Mouse (Mus musculus): ENCODE data around the gene Gadl1.
A peak's percentile ranks its signal among the peaks of the same experiment; 100 is the strongest.

DNA sequence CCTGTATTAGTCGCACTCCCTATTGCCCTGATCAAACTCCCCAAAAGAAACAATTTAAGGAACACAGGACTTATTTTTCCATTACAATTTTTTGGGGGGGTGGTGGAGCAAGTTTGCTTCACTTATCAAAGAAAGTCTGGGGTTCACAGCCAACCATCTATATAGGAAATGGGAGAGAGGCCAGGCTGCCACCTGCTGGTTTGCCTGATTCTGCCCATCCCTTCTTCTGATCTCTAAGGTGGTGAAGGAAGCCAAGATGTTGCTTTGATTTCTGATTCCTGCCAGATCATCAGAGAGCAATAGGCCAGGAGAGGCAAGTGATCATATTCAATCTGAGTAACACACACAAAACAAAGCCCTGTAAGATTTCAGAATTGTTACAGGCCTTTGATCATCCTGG is 14.8 kb downstream of the Gadl1 start:
- no peak for TF ChIP-seq POLR2A (IDR thresholded peaks at IDR 0.05; ENCODE audit: low read depth, low read length)
- TF ChIP-seq CTCF (conservative IDR thresholded peaks at IDR 0.05 in 1 of 2, IDR thresholded peaks at IDR 0.05 in 1 of 2; ENCODE audit: low read depth in 2 of 2, low read length in 2 of 2), result peak in 1 of 2 experiments; percentile 51; a peak in 2 of 4 replicates
- no peak for TF ChIP-seq SIN3A (IDR thresholded peaks at IDR 0.05; ENCODE audit: low read length)
- no peak for TF ChIP-seq USF1 (IDR thresholded peaks at IDR 0.05; ENCODE audit: low read depth, low read length)
- no peak for TF ChIP-seq EP300 (IDR thresholded peaks at IDR 0.05; ENCODE audit: low read length)
- TF ChIP-seq MAZ (IDR thresholded peaks at IDR 0.05; ENCODE audit: low read depth, low read length), result no peak
- TF ChIP-seq TBP (conservative IDR thresholded peaks at IDR 0.05; ENCODE audit: low read depth, low read length), result no peak
- TF ChIP-seq ZNF384 (IDR thresholded peaks at IDR 0.05; ENCODE audit: low read depth, low read length), result no peak
- no peak for TF ChIP-seq ETS1 (conservative IDR thresholded peaks at IDR 0.05; ENCODE audit: low read depth, low read length)
